Mouse (Mus musculus): ENCODE measurements around the gene Triobp.
"Not testable (repeated sequence)": the region's sequence is repeated elsewhere in the genome, so short reads cannot be mapped to it uniquely, and the experiment has no call there.

Gene Triobp

GRCm38 (mm10) chr15:79001559-79001958 lies 54.0 kb downstream of the Triobp start:
- DNase-seq (ENCODE audit: low spot score in 2 of 2), result no peak

- no peak for DNase-seq (ENCODE audit: low spot score in 2 of 2)
Observed at GRCm38 (mm10) chr15:79002036-79002435, 54.5 kb downstream of the Triobp start.

GRCm38 (mm10) chr15:79003079-79003478 lies 55.6 kb downstream of the Triobp start:
- DNase-seq (ENCODE audit: low spot score in 2 of 2), result no peak

GRCm38 (mm10) chr15:79005581-79005980 lies 58.1 kb downstream of the Triobp start:
- DNase-seq (ENCODE audit: low spot score in 2 of 2), result no peak

GRCm38 (mm10) chr15:79006638-79007037 lies 59.1 kb downstream of the Triobp start:
- peak; percentile 69 to 70 for DNase-seq (ENCODE audit: low spot score in 2 of 2)

- no peak for DNase-seq (ENCODE audit: low spot score in 2 of 2)
Observed at GRCm38 (mm10) chr15:79007059-79007458, 59.5 kb downstream of the Triobp start.

- DNase-seq (ENCODE audit: low spot score in 2 of 2), result not testable (repeated sequence)
Observed at GRCm38 (mm10) chr15:79007836-79008235, 60.3 kb downstream of the Triobp start.

GRCm38 (mm10) chr15:79009734-79010133 lies 62.2 kb downstream of the Triobp start:
- DNase-seq (ENCODE audit: low spot score in 2 of 2), result no peak

- no peak for DNase-seq (ENCODE audit: low spot score in 2 of 2)
Observed at GRCm38 (mm10) chr15:79011550-79011949, 64.0 kb downstream of the Triobp start.

GRCm38 (mm10) chr15:79013382-79013781 lies 65.9 kb downstream of the Triobp start:
- no peak for DNase-seq (ENCODE audit: low spot score in 2 of 2)

- no peak for DNase-seq (ENCODE audit: low spot score in 2 of 2)
Observed at GRCm38 (mm10) chr15:79018191-79018590, 70.7 kb downstream of the Triobp start.

GRCm38 (mm10) chr15:79018886-79019285 lies 71.4 kb downstream of the Triobp start:
- no peak for DNase-seq (ENCODE audit: low spot score in 2 of 2)

- no peak for DNase-seq (ENCODE audit: low spot score in 2 of 2)
Observed at GRCm38 (mm10) chr15:79022671-79023230, 75.2 kb downstream of the Triobp start.

- no peak for DNase-seq (ENCODE audit: low spot score in 2 of 2)
Observed at GRCm38 (mm10) chr15:79023366-79023765, 75.8 kb downstream of the Triobp start.

- DNase-seq (ENCODE audit: low spot score in 2 of 2), result peak in 1 of 2 experiments; percentile 57
Observed at GRCm38 (mm10) chr15:79025687-79026308, 78.3 kb downstream of the Triobp start.

- no peak for DNase-seq (ENCODE audit: low spot score in 2 of 2)
Observed at GRCm38 (mm10) chr15:79026511-79027290, 79.2 kb downstream of the Triobp start.

- DNase-seq (ENCODE audit: low spot score in 2 of 2), result peak in 1 of 2 experiments; percentile 56
Observed at GRCm38 (mm10) chr15:79027291-79028205, 80.0 kb downstream of the Triobp start.

GRCm38 (mm10) chr15:79028237-79028738 lies 80.8 kb downstream of the Triobp start, which contains the start of gene H1f0:
Gene H1f0 (plus strand): TSS chr15:79028450.
- DNase-seq (ENCODE audit: low spot score in 2 of 2), result peak; percentile 95 to 96

- DNase-seq (ENCODE audit: low spot score in 2 of 2), result no peak
Observed at GRCm38 (mm10) chr15:79028823-79029484, 81.4 kb downstream of the Triobp start.

- no peak for DNase-seq (ENCODE audit: low spot score in 2 of 2)
Observed at GRCm38 (mm10) chr15:79029519-79030241, 82.2 kb downstream of the Triobp start.

All from right cerebral cortex, postnatal 10 days (tissue).